Mouse (Mus musculus) hematopoietic multipotent progenitor cell, adult 10-12 weeks (in vitro differentiated cells): Measurements from ENCODE around the gene Uts2r. TPM values are rescaled to one million over a fixed set of nuclear protein-coding genes. Genes with fewer than 3 reads are reported as not detected.

Source experiments
- polyA plus RNA-seq: library from polyadenylated mRNA; stranded (reverse); fragments of >175 nt; gene quantifications from 2 replicates; pipeline ENCODE4 v1.2.3, GENCODE M21; 2012; ENCODE audit warnings: low replicate concordance

Gene Uts2r
- polyA plus RNA-seq, result not detected in 2 replicates

GRCm38 (mm10) chr11:121159971-121160370 lies at the start of gene Uts2r:
TSS of gene Uts2r (plus strand) at chr11:121160271.

GRCm38 (mm10) chr11:121118577-121118976 lies 41.5 kb upstream of the Uts2r start, which contains the start of gene Tex19.2:
TSS of gene Tex19.2 (minus strand) at chr11:121118677.

GRCm38 (mm10) chr11:121145865-121146264 lies 14.2 kb upstream of the Uts2r start, which contains the start of gene Tex19.1:
TSS of gene Tex19.1 (plus strand) at chr11:121146143.

GRCm38 (mm10) chr11:121204161-121205006 lies 44.3 kb downstream of the Uts2r start, which contains the start of the genes Hexdc and Ogfod3:
TSS of gene Hexdc (plus strand) at chr11:121204433.
TSS of gene Ogfod3 (minus strand) at chr11:121204711.

Other genes starting within 250 kb of the Uts2r start
- 0.75 and 0.80 TPM in 2 replicates for gene Ccdc57, start 227.4 kb upstream of the Uts2r start, polyA plus RNA-seq
- 12.0 and 55.9 TPM in 2 replicates for gene Slc16a3, start 211.8 kb upstream of the Uts2r start, polyA plus RNA-seq
- 96.2 and 114 TPM in 2 replicates for gene Csnk1d, start 168.9 kb upstream of the Uts2r start, polyA plus RNA-seq
- 34.8 and 96.3 TPM in 2 replicates for gene Cd7, start 120.9 kb upstream of the Uts2r start, polyA plus RNA-seq
- 0.05 TPM in 1 of 2 replicates, not detected in the other for gene Sectm1b, start 96.7 kb upstream of the Uts2r start, polyA plus RNA-seq
- 0.35 TPM in 1 of 2 replicates, not detected in the other for gene Sectm1a, start 79.1 kb upstream of the Uts2r start, polyA plus RNA-seq
- not detected in 2 replicates for gene Tex19.2, start 41.6 kb upstream of the Uts2r start, polyA plus RNA-seq
- gene Tex19.1, start 14.1 kb upstream of the Uts2r start, polyA plus RNA-seq, result not detected in 2 replicates
- 8.8 and 18.1 TPM in 2 replicates for gene Hexdc, start 44.2 kb downstream of the Uts2r start, polyA plus RNA-seq
- 7.4 and 9.2 TPM in 2 replicates for gene Ogfod3, start 44.4 kb downstream of the Uts2r start, polyA plus RNA-seq
- gene Cybc1, start 69.1 kb downstream of the Uts2r start, polyA plus RNA-seq, result 39.1 and 54.6 TPM in 2 replicates
- gene Narf, start 77.0 kb downstream of the Uts2r start, polyA plus RNA-seq, result 2.8 and 9.0 TPM in 2 replicates
- gene Foxk2, start 99.7 kb downstream of the Uts2r start, polyA plus RNA-seq, result 17.4 and 25.8 TPM in 2 replicates
- 10.8 and 17.9 TPM in 2 replicates for gene Wdr45b, start 194.2 kb downstream of the Uts2r start, polyA plus RNA-seq
- not detected in 2 replicates for gene Rab40b, start 228.0 kb downstream of the Uts2r start, polyA plus RNA-seq